Mouse (Mus musculus) lung, embryonic 15.5 days (tissue): ENCODE measurements at regions not wholly inside any gene's neighbourhood (a gene's known extent, or its start where the extent isn't known, plus 50 kb on each side); places are given as distances from the start of the nearest gene placed in this dataset.
"Not testable (repeated sequence)": the region's sequence is repeated elsewhere in the genome, so short reads cannot be mapped to it uniquely, and the experiment has no call there.

ENCODE experiments used
- ATAC-seq: fragments of 200-750 bp; cut with Nextera tagmentation; 2 replicates; pipeline ENCODE4 v1.8.0; 2017; ENCODE audit warnings: moderate number of reproducible peaks, borderline replicate concordance; ENCODE audit not compliant: low FRiP score, low TSS enrichment; ENCODE audit errors: extremely low read depth
- H3K27ac ChIP-seq: fragments of 300-500 bp; sonication (generic); 2 replicates; pipeline ENCODE4 v1.5.1; 2015; ENCODE audit warnings: moderate library complexity, mild to moderate bottlenecking, inconsistent platforms
- H3K27me3 ChIP-seq: fragments of 300-500 bp; sonication (generic); 2 replicates; pipeline ENCODE4 v1.6.1; 2015; ENCODE audit warnings: inconsistent platforms
- H3K36me3 ChIP-seq: fragments of 300-500 bp; sonication (generic); 2 replicates; pipeline ENCODE4 v1.6.1; 2015; ENCODE audit warnings: inconsistent platforms
- H3K4me1 ChIP-seq: fragments of 300-500 bp; sonication (generic); 2 replicates; pipeline ENCODE4 v1.6.1; 2015; ENCODE audit warnings: inconsistent platforms
- H3K4me2 ChIP-seq: fragments of 300-500 bp; sonication (generic); 2 replicates; pipeline ENCODE4 v1.6.1; 2015; ENCODE audit warnings: inconsistent platforms, mild to moderate bottlenecking, moderate library complexity
- H3K4me3 ChIP-seq: fragments of 300-500 bp; sonication (generic); 2 replicates; pipeline ENCODE4 v1.5.1; 2015; ENCODE audit warnings: mild to moderate bottlenecking, inconsistent platforms
- H3K9ac ChIP-seq: fragments of 300-500 bp; sonication (generic); 2 replicates; pipeline ENCODE4 v1.6.1; 2015; ENCODE audit warnings: inconsistent platforms
- H3K9me3 ChIP-seq: fragments of 300-500 bp; sonication (generic); 2 replicates; pipeline ENCODE4 v1.6.1; 2016; ENCODE audit warnings: inconsistent platforms
- WGBS: fragments of 180-500 bp; shearing (Covaris S2); methylation state at CpG from one replicate; pipeline ENCODE4 v1.1.7; 2015; 5-methylcytosine and 5-hydroxymethylcytosine counted together

GRCm38 (mm10) chr19:49301364-49302091 is 1095.7 kb downstream of the Sorcs3 start:
- 38% methylated on average over 7 of the region's 7 CpGs for WGBS
- peak; percentile 81; the same call in 1 of the 2 replicates for ATAC-seq
- H3K9ac ChIP-seq = no peak overlapping the region
- H3K4me2 ChIP-seq = no peak overlapping the region
- no peak overlapping the region for H3K4me3 ChIP-seq
- H3K36me3 ChIP-seq = no peaks in the 10 kb centered on the region
- H3K4me1 ChIP-seq = peaks cover 10% of the 10 kb centered on the region
- H3K27me3 ChIP-seq = no peaks in the 10 kb centered on the region
- 0 out of 2 replicates have a peak overlapping the region, but pooled peaks have one; percentile 33 for H3K27ac ChIP-seq
- H3K9me3 ChIP-seq = no peaks in the 10 kb centered on the region

DNA sequence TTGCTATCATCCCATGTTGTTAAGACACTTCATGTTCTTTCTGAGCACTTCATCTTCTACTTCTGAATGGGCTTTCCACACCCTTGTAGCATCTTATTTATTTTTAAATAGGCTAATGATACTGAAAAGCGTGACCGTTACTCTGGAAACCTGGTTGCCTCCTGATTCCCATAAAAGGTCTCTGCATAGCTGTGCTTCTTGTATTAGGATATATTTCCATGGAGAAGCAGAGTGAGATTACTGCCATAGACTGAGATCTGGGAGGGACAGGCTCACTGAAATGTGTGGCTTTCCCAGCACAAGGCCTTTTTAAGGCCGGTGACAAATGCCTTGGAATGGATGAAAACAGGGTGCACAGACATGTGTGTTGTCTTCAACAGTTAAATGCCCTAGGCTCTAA is 1100.0 kb downstream of the Sorcs3 start:
- no peak overlapping the region for H3K4me2 ChIP-seq
- no peaks in the 10 kb centered on the region; the same call in 1 of the 2 replicates for H3K4me1 ChIP-seq
- no peak for ATAC-seq
- H3K9me3 ChIP-seq = no peaks in the 10 kb centered on the region
- 96% methylated on average over 3 of the region's 3 CpGs for WGBS
- no peaks in the 10 kb centered on the region for H3K27me3 ChIP-seq
- no peak overlapping the region for H3K9ac ChIP-seq
- no peak overlapping the region for H3K27ac ChIP-seq
- no peak overlapping the region for H3K4me3 ChIP-seq
- H3K36me3 ChIP-seq = no peaks in the 10 kb centered on the region

- Histone ChIP-seq H3K36me3 (no peaks in the 10 kb centered on the region), H3K27ac (no peak overlapping the region), H3K9ac (no peak overlapping the region), H3K4me2 (no peak overlapping the region), H3K9me3 (no peaks in the 10 kb centered on the region), H3K4me3 (no peak overlapping the region), H3K4me1 (no peaks in the 10 kb centered on the region), H3K27me3 (no peaks in the 10 kb centered on the region)
- 67% methylated on average over 1 of the region's 1 CpGs for WGBS
- no peak for ATAC-seq
Measured at GRCm38 (mm10) chr19:49314229-49314628, 1108.4 kb downstream of the Sorcs3 start.

GRCm38 (mm10) chr19:49359642-49360041 is 1153.8 kb downstream of the Sorcs3 start:
- no peaks in the 10 kb centered on the region for H3K4me1 ChIP-seq
- 77% methylated on average over 3 of the region's 3 CpGs for WGBS
- ATAC-seq = no peak
- H3K27me3 ChIP-seq = no peaks in the 10 kb centered on the region
- no peak overlapping the region for H3K27ac ChIP-seq
- no peak overlapping the region for H3K9ac ChIP-seq
- no peaks in the 10 kb centered on the region for H3K9me3 ChIP-seq
- no peaks in the 10 kb centered on the region for H3K36me3 ChIP-seq
- H3K4me2 ChIP-seq = no peak overlapping the region
- H3K4me3 ChIP-seq = no peak overlapping the region

DNA sequence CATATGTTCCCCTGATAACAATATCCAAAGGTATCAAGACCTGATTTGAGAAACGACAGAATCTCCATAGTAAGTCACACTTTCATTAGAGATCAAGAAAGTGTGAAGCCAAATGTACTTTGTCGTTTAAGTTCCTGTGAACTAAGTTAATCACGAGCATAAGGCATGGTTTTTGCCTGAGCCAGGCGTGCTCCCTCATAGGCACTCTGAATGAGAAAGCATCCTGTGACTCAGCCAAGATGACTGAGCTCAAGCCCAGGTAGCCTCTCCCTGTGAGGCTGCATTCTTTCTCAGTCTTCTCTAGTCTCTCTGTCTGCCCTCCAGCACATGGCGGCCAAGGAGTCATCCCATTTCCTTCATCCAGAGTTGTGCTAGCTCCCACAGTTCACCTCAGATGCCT is 1154.9 kb downstream of the Sorcs3 start:
- Histone ChIP-seq H3K4me2 (no peak overlapping the region), H3K9me3 (no peaks in the 10 kb centered on the region), H3K4me3 (no peak overlapping the region), H3K36me3 (no peaks in the 10 kb centered on the region), H3K27ac (no peak overlapping the region), H3K27me3 (no peaks in the 10 kb centered on the region), H3K4me1 (no peaks in the 10 kb centered on the region), H3K9ac (no peak overlapping the region)
- WGBS = 79% methylated on average over 5 of the region's 5 CpGs
- no peak for ATAC-seq

DNA sequence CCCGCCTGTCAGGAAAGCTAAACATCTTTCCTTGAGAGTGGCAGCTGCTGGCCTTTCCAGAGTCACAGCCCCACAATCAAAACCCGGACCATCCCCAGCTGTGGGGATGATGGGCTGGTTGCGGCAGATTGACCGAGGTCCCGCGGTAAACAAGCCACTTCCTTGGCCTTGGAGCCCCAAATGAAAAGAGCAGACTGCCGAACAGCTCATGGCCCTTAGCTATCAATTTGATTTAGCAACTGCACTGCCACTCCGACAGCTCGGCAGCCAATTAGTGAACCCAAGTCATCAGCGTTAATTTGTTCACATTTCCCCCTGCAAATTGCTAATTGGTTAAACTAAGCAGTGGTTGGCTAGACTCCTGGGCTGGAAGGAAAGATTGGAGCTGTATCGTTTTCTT is 1155.3 kb downstream of the Sorcs3 start:
- WGBS = 78% methylated on average over 10 of the region's 11 CpGs

DNA sequence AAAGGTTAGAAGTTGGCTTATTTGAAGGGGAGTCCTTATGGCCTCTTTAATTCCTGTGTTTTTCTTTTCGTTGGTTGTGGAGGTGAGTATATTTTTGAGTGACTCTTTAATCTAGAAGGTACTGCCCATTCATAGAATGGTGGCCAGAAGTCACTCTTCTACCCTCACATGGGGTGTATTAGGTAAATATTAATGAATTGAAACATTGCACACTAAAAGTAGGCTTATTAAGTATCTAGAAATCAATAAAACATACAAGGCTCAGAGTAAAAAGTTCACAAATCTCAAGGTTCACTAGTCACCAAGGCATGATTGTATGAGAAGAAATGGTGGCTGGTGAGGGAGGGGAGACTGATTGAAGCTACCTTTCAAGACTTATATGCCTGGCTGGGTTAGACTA is 1167.1 kb downstream of the Sorcs3 start:
- Histone ChIP-seq H3K27me3 (no peaks in the 10 kb centered on the region), H3K9ac (no peak overlapping the region), H3K9me3 (no peaks in the 10 kb centered on the region), H3K4me1 (no peaks in the 10 kb centered on the region; the same call in 1 of the 2 replicates), H3K4me3 (no peak overlapping the region), H3K4me2 (no peak overlapping the region), H3K27ac (no peak overlapping the region), H3K36me3 (no peaks in the 10 kb centered on the region)
- WGBS = 61% methylated on average over 1 of the region's 1 CpGs
- no peak for ATAC-seq

More for the DNA sequence above, 1155.3 kb downstream of the Sorcs3 start:
- not testable (repeated sequence) for H3K27me3 ChIP-seq, H3K4me3 ChIP-seq, H3K9me3 ChIP-seq, H3K36me3 ChIP-seq, H3K27ac ChIP-seq, ATAC-seq, H3K4me1 ChIP-seq, H3K4me2 ChIP-seq, H3K9ac ChIP-seq

DNA sequence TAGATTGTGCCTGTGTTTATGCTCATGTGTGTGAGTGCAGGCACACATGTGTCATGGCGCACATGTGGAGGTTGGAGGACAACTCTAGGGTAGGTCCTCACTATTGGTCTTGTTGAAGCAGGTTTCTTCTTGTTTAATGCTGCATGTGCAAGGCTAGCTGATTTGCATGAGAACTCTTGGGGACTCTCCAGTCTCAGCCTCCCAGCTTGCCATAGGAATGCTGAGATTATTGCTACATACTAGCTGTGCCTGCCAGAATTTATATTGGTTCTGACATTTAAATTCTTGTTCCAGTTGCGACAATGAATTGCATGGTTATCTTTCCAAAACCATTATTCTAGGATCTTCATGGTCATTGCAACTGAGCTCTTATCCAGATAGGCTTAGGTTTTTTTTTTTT is 1168.5 kb downstream of the Sorcs3 start:
- H3K27ac ChIP-seq = no peak overlapping the region
- no peak for ATAC-seq
- H3K36me3 ChIP-seq = no peaks in the 10 kb centered on the region
- H3K4me2 ChIP-seq = no peak overlapping the region
- no peak overlapping the region for H3K4me3 ChIP-seq
- no peak overlapping the region for H3K9ac ChIP-seq
- no peaks in the 10 kb centered on the region; the same call in 1 of the 2 replicates for H3K4me1 ChIP-seq
- H3K27me3 ChIP-seq = no peaks in the 10 kb centered on the region
- H3K9me3 ChIP-seq = no peaks in the 10 kb centered on the region
- 86% methylated on average over 2 of the region's 2 CpGs for WGBS

GRCm38 (mm10) chr19:49374926-49375325 is 1169.1 kb downstream of the Sorcs3 start:
- no peak for ATAC-seq
- no peaks in the 10 kb centered on the region for H3K9me3 ChIP-seq
- no peaks in the 10 kb centered on the region; the same call in 1 of the 2 replicates for H3K4me1 ChIP-seq
- H3K27me3 ChIP-seq = no peaks in the 10 kb centered on the region
- no peak overlapping the region for H3K9ac ChIP-seq
- 91% methylated on average over 3 of the region's 3 CpGs for WGBS
- no peak overlapping the region for H3K4me3 ChIP-seq
- H3K4me2 ChIP-seq = no peak overlapping the region
- H3K36me3 ChIP-seq = no peaks in the 10 kb centered on the region
- no peak overlapping the region for H3K27ac ChIP-seq

- no peaks in the 10 kb centered on the region for H3K36me3 ChIP-seq
- no peak overlapping the region for H3K27ac ChIP-seq
- H3K4me1 ChIP-seq = no peaks in the 10 kb centered on the region; the same call in 1 of the 2 replicates
- no peak overlapping the region for H3K9ac ChIP-seq
- WGBS = 14% methylated on average over 1 of the region's 1 CpGs
- no peaks in the 10 kb centered on the region for H3K27me3 ChIP-seq
- H3K9me3 ChIP-seq = no peaks in the 10 kb centered on the region
- H3K4me3 ChIP-seq = no peak overlapping the region
- peak; percentile 76; the same call in 1 of the 2 replicates for ATAC-seq
- no peak overlapping the region for H3K4me2 ChIP-seq
Measured at GRCm38 (mm10) chr19:49375754-49376619, 1170.2 kb downstream of the Sorcs3 start.

DNA sequence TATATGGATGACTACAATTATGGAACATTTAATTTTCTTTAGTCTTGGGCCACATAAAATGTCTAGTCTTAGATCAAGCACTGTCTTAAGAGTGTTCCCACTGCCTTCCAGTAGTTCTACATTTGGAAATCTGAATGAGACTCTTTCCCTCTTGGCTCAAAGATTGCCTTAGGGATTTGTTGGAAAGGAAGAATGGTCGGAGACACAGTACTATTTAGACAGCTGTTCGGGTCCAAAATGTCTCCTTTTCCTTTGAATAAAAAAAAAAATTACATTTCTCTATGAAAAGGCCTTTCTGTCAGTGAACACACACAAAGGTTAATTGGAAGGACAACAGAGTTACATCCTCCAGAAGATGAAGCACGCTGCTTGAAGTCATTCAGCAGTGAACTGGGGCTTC is 1173.8 kb downstream of the Sorcs3 start:
- Histone ChIP-seq H3K4me3 (no peak overlapping the region), H3K9ac (no peak overlapping the region), H3K27ac (no peak overlapping the region), H3K9me3 (no peaks in the 10 kb centered on the region), H3K4me2 (no peak overlapping the region), H3K27me3 (no peaks in the 10 kb centered on the region), H3K36me3 (no peaks in the 10 kb centered on the region), H3K4me1 (no peaks in the 10 kb centered on the region; the same call in 1 of the 2 replicates)
- 69% methylated on average over 3 of the region's 3 CpGs for WGBS
- no peak for ATAC-seq

DNA sequence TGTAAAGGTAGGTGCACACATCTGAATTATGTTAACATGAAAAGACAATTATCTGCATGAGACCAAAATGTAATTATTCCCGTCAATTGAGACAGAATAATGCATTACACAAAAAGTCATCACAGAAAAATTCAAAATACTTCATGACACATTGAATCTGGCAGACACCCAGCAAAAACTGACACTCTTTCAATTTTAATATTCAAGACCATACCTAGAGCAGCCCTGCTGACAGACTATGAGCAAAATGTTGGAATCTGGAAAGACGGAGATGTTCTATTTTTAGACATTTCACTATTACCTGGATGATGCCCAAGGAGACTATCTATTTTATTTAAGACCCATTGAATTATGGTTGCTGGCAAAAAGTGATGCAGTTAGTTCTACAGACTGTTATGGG is 1190.4 kb downstream of the Sorcs3 start:
- Histone ChIP-seq H3K4me2 (no peak overlapping the region), H3K27ac (no peak overlapping the region), H3K4me1 (no peaks in the 10 kb centered on the region), H3K9me3 (no peaks in the 10 kb centered on the region), H3K27me3 (no peaks in the 10 kb centered on the region), H3K36me3 (no peaks in the 10 kb centered on the region), H3K4me3 (no peak overlapping the region), H3K9ac (no peak overlapping the region)
- no peak for ATAC-seq
- 69% methylated on average over 2 of the region's 2 CpGs for WGBS
